Mouse (Mus musculus) CD4-positive, CD25-positive, alpha-beta regulatory T cell, adult 4 months (primary cell): ENCODE measurements at regions not wholly inside any gene's neighbourhood (a gene's known extent, or its start where the extent isn't known, plus 50 kb on each side); places are given as distances from the start of the nearest gene placed in this dataset.
A peak's percentile ranks its signal among the peaks of the same experiment; 100 is the strongest.

Source experiments
- ATAC-seq: one replicate; pipeline ENCODE4 v1.8.0; 2017

DNA sequence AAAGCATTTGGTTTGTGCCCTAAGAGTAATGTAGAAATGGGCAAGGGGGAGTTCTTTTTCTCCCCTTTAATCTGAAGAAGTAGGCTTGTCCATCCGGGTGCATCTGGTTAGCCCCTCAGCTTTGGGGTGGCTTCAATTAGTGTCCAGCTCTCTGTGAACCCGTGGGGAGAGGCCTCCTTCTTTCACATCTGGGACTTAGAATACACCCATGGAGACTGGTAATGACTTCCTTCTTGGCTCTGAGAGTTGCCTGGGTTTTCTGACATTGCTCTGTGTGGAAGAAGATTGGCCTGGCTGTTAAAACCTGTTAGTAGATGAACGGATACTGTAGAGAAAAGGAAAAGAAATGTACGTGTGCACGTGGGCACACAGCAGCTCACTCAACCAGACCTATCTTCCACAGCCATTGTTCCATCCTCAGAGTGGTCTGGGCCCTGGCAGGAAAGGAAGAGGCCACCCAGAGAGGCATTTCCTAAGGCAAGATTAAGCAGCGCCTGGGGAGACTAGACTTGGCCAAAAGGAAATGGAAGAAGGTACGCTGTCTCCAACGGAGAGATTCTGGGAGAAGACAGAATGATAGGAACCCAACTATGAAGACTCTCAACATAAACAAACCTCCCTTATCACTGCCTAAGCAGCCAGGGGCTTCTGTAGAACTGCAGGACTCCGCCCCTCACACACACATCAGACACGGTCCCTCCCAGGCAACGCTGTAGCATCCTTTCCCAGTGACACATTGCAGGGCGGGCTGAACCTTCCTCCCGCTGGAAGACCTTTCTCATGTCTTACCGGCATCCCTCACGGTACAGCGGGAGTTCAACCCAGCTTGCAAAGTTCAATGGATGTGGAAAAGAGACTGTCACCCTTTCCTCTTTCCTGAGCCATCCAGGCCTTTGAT is 372.4 kb downstream of the Foxo1 start:
- ATAC-seq = no peak

DNA sequence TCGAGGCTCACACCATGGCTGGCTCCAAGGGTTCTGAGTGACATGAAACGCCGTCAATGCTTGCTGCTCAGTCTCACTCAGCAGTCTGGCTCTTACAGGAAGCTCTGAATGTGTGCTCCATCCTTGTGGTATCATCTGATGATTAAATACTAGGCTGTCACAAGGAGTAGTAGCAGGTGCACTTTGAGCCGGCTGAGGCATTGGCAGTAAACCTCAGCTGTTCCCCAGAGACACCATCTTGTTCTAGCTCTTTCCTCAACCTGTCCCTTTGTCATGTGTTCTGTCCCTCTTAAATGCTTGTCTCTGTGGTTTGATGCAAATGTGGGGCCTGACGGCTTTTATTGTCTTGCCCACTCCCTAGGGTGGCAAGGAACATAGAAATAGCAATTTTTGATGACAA is 370.7 kb downstream of the Foxo1 start:
- no peak for ATAC-seq

DNA sequence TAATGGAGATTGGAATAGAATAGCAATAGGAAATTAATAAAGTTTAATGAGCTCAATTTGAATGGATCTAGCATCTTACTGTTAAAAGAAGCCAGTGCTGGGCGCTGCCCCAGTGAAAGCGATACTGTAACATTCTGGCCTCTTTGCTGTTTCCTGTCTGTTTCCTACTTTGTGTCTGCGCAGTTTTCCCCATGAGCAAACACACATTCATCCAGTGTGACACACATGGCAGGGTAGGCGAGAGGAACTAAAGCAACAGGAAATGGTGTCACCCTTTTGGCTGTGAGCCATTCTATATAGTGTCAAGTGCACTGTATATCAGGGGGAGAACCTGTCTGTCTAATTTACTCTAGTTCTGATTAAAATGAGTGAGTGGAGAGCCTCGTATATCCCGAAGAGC is 366.2 kb downstream of the Foxo1 start:
- ATAC-seq = peak; percentile 95

DNA sequence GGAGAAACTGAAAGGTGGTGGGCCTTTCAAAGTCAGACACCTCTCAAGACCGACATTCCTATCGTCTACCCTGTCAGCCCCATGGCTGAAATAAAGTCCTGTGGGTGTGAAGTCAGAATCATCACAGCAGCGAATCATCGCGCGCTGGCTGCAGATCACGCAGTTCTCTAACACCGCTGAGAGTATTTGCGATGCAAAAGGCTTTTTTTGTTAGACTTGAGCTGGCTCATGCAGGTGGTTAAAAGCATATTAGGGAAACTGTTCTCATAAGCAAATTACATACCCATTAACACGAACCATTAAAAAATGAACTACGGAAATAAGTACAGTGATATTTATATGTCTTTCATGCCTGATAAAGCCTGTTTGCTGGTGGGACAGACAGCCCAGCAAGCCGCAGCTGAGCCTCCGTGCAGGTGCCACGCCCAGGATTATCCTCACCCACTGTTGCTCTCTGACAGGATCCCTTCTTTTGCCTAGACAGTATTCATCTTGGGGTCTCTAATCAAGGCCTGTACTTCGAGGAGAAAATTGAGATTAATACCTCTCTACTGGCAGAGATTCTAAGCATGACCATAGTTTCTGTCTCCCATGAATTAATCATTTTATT is 365.5 kb downstream of the Foxo1 start:
- ATAC-seq = no peak

DNA sequence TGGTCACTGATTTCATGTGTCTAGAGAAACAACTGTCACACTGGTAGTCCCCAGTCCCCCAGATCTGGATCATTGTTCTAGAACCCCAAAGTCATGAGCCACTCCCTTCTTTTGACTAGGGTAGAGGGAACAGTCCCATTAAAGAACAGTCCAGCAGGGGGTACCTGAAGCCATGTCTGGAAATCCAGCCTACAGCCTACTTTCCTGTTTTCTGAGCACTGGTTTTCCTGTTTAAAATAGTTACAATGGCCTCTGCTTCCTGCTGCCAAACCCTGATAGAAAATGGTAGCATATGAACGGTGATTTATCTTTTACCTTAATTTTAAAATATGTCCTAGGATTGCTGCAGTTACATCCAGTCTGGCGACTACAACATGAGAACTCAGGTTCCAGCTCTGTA is 364.5 kb downstream of the Foxo1 start:
- ATAC-seq = no peak

DNA sequence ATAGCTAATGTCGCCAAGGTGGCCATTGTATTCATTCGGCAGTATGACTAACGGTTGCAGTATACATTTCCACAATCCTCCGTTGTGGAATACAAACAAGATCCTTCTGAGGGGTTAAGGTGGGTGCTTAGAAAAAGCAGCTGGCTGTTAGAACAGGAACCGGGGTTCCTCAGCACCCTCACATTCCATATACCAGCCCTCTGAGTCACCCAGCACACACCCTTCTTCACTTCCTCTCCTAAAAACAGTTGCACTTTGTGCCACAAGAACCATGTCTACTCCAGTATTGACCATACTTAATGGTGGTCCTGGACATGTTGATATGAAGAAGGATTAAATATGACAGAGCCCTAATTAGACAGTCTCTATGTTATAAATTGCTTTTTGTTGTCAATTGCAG is 362.1 kb downstream of the Foxo1 start:
- ATAC-seq = no peak

DNA sequence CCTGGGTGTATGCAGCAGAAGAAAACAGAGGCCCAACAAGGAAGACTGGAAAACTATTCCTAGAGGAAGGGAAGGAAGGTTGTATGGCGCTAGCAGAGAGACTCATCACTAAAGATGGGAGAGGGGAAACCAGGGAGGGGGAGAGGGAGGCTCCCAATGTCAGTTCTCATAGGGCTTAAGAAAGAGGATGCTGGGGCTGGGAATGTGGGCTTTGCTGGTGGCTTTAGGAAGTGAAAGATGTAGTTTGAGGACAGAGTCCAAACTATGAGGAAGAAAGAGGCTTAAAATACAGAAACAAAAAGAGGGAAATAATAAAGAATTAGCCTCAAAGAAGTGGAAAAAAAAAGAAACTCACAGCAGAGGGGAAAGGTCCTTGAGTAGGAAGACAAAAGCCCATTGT is 357.0 kb downstream of the Foxo1 start:
- no peak for ATAC-seq

DNA sequence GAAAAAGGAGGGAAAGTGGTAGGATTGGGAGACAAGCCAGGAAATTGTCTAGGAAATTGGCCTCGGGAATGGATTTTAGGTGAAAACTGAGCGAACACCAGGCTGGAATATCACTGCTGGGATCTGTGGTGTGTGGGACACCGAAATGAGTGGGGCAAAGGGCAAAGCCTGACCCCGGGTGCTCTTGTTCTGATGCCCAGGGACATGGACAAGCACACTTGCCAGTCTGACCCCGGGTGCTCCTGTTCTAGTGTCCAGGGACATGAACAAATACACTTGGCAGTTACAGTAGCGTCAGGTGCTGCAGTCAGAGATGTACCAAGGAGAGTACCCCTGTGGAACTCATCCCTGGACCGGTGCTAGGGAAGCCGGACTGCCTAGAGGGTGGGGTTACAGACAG is 354.4 kb downstream of the Foxo1 start:
- no peak for ATAC-seq

DNA sequence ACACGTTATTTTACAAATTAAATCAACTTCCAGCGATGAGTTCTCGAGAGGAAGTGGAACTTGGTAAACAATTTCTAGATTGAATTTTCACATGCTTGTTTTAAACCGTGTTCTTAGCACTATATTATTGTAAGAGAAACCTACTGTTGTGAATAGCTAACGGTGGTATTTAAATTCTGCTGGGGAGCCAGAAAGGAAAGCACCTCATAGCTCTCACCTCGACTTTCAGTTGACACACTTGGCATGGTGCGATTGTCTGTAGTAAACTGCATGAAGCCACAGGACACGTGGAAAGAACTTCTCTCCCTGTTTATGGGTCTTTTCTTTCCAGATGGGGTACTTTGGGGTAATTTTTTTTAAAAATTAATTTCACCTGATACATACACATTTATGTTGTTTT is 353.8 kb downstream of the Foxo1 start:
- ATAC-seq = peak; percentile 47

DNA sequence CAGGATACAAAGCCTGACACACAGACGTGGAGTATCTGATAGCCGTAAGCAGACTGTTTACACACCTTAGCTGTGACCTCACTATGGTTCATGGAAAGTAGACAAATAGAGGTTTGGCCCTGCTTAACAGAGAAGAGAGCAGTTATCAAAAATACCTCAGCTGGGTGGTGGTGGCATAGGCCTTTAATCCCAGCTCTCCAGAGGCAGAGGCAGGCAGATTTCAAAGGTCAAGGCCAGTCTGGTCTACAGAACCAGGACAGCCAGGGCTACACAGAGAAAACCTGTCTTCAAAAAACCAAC is 350.7 kb downstream of the Foxo1 start:
- ATAC-seq = peak; percentile 36

DNA sequence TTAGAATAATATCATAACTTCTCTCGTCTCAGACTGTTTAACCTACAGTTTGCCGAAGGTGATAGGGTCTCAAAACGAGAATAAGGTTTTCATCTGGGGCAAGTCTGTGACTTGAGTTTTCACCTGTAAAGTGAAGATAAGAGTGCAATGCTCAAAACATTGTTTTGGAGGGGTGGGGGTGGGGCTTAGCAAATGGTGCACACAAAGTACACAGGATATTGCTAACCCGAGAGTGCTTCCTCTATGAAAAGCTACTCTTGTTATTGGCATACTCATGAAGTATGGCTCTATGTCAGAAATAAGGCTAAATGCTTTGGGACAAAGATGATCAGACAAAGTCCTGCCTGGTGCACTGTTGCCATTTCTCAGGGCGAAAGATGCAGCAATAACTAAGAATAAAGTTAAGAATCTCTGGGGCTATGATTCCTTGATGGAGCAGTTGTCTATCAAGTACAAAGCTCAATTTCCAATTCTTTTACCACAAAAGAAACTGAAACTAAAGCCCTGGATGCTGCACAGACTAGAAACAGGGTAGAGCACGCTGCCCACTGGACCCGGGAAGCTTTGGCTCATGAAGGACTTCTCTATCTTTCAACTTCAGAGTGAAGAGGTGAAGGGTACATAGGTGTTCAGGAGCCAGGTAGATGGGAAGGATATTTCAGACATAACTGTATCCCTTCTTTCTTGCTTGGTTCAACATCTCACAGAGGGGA is 350.2 kb downstream of the Foxo1 start:
- ATAC-seq = peak; percentile 91

DNA sequence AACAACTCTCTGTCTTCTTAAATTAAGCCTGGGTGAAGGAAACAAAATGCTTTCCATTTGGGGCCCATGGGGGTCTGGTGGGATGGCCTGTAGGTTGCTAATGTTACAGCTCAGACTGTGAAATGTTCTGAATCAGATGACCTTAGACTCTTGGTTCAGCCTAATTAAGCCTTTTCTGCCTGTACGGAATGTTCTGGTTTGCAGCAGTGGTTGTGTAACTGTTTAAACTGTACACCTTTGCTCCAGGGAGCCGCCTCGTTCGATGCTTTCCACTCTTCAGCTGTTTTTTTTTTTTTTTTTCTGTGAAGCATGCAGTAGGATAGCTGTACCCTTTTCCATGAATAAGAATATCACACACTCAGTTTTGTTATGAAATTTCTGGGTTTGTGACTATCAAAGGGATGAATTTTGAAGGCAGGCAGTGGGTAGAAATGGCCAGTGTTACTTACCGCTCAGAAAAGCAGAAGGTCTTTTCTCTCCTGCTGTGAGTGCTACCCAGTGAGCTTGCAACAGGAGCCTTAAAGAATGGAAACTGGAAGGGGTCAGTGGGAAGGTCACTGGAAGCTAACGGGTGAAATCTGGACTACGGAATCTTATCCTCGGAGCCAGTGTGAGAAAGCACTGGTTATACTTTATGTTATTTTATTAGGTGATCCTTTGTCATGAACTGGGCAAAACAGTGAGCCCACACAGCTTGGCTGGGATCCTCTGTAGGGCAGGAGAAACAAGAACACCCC is 349.4 kb downstream of the Foxo1 start:
- ATAC-seq = no peak

DNA sequence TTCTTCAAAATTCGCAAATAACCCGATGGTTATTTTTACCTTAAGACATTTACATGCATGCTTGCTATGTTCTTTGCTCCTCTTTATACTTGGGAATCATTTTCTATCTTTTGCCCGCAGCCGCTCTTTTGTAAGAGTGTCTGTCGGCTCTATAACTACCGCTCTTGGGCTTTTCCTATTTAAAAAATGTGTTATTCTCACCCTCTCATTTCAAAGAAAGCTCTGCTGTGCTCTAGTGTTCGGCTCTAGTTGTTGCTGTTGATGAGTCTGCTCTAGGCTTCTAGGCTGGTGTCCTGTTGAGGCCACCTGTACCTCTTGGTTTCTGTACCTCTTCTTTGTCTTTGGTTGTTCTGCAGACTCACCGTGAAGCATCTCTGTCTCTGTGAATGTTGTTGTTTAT is 343.7 kb downstream of the Foxo1 start:
- ATAC-seq = no peak

DNA sequence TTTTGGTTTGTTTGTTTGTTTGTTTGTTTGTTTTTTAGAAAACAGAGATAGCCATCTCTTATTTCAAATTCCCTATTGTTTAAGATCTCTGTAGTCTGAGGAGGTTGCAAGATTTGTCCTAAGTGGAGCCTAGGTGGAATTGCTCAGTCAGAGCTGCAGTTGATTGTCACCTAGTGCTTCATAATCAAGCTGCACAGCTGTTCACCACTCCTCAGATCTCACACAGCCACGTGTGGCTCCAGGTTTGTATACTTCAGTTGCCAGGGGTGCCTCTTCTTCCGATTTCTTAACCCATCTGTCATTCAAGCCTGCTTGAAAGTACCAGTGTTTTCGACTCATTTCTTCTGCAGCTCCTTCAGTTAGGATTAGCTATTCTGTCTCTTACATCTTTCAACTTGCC is 342.3 kb downstream of the Foxo1 start:
- no peak for ATAC-seq

DNA sequence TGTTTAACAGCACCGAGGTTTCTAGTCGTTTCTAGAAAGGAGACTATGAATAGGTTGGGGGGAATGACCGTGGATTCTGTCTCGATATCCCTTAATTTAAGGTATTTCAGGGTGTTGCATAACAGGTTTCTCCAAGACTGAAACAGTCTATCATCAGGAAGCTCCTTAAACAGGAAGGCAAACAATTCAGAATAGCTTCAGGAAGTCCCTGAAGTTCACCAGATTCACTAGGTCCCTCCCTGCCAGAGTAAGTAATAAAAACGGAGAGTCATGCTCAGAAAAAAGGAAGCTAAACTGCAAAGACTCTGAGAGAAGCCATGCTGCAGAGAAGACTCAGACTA is 339.9 kb downstream of the Foxo1 start:
- no peak for ATAC-seq

DNA sequence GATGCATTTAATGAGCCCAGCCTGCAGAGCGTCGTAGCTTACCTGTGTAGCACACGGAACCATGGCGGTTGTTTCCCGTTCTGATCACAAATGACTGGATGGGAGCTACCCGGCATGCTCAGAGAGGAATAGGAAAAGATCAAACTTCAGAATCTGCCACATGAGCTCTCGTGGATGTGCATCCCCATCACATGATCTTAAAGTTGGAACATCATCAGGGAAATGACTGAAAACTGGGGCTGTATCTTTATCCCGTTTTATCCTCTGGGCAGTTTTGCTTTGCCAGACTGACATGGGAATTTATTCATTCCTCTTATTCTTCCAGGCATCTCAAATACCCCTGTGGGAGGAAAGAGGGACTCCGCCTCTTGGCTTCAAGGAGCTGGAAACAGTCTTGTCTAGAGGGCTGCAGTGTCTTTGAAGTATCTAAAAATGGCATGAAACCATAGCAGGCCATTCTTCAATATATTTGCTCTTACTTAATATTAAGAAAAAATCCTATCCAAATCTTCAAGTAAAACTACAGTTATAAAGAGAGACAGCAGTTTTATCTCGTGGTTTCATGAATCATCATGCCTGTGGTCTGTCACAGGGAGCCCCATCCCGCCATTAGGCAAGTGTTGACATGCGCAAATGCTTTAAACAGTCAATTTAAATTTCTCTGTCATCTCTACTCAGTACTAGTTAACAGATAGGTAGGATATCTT is 339.4 kb downstream of the Foxo1 start:
- ATAC-seq = no peak

DNA sequence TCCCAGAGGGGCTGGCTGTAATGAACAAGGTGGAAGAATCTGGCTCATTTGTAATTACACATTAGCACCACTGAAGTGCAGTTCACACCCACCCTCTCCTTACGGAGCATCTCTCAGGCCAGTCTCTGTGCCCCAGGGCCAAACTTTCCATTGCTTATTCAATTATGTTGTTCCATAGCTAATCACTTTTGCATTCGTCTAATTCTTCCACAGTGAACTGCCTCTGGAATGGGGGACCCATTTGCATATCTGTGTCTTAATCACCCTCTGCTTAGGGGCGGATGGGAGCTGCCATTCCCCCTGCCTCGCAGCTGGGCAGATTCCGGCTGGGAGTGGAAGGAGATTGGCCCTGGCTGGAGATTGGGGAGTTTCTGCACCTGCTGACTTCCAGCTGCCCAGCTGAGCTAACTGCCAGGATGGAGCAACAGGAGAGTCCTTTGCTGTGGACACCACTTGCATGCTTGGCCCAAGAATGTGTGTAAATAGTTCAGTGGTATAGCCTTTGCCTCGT is 337.2 kb downstream of the Foxo1 start:
- ATAC-seq = no peak

DNA sequence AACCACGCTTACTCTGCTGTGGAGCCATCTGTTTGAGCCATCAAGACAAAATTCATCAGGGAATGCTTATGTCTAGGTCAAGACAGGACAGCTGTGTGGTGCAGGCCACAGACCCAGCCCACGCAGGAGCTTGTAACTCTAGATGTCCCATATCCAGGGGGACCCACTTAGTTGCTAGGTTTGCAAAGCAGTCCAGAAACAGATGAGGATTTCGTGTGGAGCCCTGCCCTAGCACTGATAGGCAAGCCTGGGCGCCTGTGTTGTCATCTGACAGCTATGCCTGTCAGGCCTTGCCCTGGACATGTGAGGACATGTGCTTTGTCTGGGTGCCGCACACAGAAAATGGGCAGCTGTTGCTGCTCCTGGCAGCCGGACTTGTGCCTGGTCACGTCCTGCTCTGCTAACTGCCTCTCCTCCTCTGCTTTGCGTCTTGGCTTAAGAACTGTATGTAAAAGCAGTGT is 335.1 kb downstream of the Foxo1 start:
- no peak for ATAC-seq

DNA sequence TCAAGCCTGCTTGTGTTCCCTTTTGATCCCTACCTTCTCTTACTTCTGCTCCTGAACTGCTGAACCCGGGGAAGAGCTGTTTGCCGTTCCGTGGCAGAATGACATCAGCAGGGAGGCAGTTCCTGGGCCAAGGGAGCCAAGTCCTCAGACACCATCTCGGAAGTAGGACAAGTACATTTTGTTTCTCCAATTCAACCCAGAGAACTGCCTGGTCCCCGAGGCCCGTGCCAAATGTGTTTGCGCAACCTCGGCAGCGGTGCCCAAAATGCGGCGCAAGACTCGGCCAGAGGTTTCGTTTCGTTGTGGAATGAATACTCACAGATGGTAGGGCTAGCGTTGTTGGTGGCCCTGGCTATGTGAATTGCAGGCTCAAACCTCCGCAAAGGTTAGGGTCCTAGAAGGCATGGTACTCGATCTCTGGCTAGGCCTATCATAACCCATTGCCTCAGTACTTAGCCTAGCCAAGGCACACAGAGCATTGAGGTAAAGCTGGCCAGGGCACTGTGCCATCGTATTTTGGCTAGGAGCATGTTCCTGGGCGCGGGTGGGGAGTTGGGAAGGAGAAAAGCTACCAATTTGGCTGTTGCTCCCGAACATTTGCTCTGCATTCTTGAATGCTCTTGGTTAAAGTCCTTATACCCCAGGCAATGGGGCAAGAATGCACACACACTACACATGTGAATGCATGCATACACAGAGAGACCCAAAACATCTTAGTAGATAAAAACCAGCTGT is 333.0 kb downstream of the Foxo1 start:
- no peak for ATAC-seq

DNA sequence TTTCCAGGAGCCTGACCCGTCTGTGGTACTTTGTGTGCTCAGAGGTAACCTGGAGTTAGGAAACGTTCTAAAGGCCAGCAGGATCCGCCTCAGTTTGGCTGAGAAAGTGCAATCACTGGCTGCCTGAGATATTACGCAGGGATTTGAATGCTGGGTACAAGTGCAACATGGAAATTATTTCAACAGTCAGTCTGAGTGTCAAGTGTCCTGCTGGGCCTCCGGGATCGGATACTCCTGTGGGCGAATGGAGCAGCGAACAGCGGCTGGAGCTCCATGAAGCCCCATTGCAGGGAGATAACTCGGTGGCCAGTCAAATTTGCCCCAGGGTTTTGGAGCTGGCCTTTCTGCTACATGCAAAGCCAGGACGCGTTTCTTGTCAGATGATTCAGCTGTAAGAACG is 332.4 kb downstream of the Foxo1 start:
- ATAC-seq = no peak

DNA sequence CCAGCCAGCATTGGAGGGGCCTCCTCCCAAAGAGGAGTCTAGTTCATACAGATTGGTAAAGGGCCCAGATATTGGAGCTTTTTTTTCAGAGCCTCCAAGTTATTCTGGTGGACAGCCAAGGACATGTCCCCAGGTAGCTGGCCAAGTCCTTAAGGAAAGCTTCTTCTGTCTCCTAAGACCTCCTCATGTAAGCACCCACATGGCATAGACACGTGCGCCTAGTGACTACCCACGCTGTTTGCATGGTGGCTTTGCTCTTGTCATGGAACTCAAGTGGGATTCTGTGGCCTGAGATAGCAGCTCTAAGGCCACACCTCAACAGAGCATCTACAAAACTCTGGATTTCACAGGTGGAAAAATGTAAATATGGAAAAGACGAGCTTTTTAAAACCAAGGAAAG is 332.0 kb downstream of the Foxo1 start:
- ATAC-seq = no peak

DNA sequence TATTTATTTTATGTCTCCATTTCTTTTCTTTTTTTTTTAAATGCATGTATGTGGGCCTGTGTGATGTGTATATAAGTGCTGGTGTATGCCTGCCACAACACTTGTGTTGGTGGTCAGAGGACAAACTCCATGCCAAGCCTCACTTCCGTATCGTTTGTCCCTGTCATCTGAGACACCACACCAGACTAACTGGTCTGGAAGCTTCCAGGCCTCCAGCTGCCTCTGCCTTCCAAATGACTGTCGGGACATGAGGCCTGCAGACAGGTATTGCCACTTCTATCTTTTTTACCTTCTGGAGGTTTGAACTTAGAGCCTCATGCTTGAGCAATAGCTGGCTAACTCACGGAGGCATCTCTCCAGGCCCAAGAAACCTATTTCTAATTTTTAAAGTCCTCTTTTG is 318.3 kb downstream of the Foxo1 start:
- no peak for ATAC-seq
